Mouse (Mus musculus): ENCODE measurements around the gene Ate1. TPM values are rescaled to one million over a fixed set of nuclear protein-coding genes. Genes with fewer than 3 reads are reported as not detected.

Ate1 gene
- polyA plus RNA-seq, 1 experiment: 2.4 TPM

DNA sequence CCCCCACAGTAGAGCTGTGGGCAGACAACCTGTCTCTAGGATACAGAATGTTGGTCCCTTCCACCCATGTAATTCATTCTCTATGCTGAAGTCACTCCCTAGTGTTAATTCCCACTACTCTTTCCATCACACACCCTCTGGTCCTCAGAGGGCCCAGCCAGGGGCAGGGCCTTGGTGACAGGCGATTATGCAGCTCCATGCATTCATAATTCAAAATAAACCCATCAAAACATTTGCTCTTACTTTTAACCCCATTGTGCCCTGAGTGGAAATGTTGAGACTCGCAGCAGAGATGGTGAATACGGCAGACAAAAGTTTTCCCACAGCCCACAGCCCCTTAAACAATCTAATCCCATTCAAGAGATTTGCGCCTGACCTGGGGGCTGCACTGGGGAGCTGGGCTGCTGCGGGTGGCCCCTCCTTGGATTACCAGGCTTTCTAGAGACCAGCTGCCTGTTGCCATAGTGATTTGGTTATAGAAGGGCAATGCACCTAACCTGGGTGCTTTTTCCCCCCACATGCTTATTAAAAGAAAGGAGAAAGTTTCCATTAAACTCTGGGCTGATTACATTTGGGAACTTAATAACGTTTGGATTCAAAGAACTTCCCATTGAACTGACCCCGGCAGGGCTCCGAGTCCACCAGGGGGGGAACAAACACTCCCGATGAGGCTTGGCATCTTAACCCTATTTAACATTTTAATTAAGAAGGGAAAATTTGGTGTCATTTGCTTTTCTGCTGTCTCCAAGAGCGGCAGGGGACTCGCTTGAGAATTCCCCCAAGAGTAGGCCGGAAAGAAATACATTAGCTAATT, 152.7 kb downstream of the Ate1 start:
- H3K4me1 ChIP-seq: no peaks in the 10 kb centered on the region
- no peak overlapping the region for H3K4me3 ChIP-seq (replicated peaks)
- peaks cover 9% of the 10 kb centered on the region for H3K27me3 ChIP-seq (replicated peaks)
- H3K9me3 ChIP-seq: peaks cover 16% of the 10 kb centered on the region
- TF ChIP-seq FLI1 (IDR thresholded peaks at IDR 0.05; ENCODE audit: low read length): no peak
- TF ChIP-seq GATA1 (IDR thresholded peaks at IDR 0.05; ENCODE audit: borderline replicate concordance, low read length): no peak
- no peaks in the 10 kb centered on the region for H3K36me3 ChIP-seq (replicated peaks; ENCODE audit: low read length)

GRCm38 (mm10) chr7:130365711-130366110, 154.5 kb downstream of the Ate1 start:
- Histone ChIP-seq H3K27me3 (replicated peaks) (peaks cover 9% of the 10 kb centered on the region), H3K4me3 (replicated peaks) (no peak overlapping the region), H3K4me1 (no peaks in the 10 kb centered on the region), H3K36me3 (replicated peaks; ENCODE audit: low read length) (no peaks in the 10 kb centered on the region), H3K9me3 (peaks cover 16% of the 10 kb centered on the region)
- TF ChIP-seq FLI1 (IDR thresholded peaks at IDR 0.05; ENCODE audit: low read length) (no peak), GATA1 (IDR thresholded peaks at IDR 0.05; ENCODE audit: borderline replicate concordance, low read length) (no peak)

Other genes with a start within 250 kb of the Ate1 start
- gene Nsmce4a, start 52.7 kb upstream of the Ate1 start, polyA plus RNA-seq (2012; ENCODE audit: insufficient read depth, low replicate concordance): 50.8 and 64.5 TPM in 2 replicates
- 3.2 and 7.6 TPM in 2 replicates for gene Tacc2, start 57.1 kb upstream of the Ate1 start, polyA plus RNA-seq (2012; ENCODE audit: insufficient read depth, low replicate concordance)

Measured in megakaryocyte, embryonic 14.5 days (primary cell).